Mouse (Mus musculus): ENCODE results near the gene Krtap4-2.
"Not testable (repeated sequence)": the region's sequence is repeated elsewhere in the genome, so short reads cannot be mapped to it uniquely, and the experiment has no call there.

Gene Krtap4-2

DNA sequence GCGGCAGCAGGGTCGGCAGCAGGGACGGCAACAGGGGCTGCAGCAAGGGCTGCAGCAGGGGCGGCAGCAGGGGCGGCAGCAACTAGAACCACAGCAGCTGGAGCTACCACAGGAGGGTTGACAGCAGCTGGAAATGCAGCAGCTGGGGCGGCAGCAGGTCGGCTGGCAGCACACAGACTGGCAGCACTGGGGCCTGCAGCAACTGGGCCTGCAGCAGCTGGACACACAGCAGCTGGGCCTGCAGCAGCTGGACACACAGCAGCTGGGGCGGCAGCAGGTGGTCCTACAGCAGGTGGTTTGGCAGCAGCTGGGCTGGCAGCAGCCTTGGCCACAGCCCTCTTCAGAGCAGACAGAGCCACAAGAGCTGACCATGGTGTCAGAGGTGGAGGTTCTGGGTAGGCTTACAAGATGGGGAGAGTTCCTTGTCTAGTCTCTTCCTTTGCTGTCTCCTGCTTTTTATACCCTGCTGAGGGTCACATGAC is at the start of gene Krtap4-2:
TSS of gene Krtap4-2 (minus strand) at position 432 of the 482 bp plus-strand sequence.
- DNase-seq (ENCODE audit: low read depth, low spot score): no peak

GRCm38 (mm10) chr11:99683481-99683880 is 48.6 kb upstream of the Krtap4-2 start:
- DNase-seq (ENCODE audit: low read depth, low spot score): no peak

DNA sequence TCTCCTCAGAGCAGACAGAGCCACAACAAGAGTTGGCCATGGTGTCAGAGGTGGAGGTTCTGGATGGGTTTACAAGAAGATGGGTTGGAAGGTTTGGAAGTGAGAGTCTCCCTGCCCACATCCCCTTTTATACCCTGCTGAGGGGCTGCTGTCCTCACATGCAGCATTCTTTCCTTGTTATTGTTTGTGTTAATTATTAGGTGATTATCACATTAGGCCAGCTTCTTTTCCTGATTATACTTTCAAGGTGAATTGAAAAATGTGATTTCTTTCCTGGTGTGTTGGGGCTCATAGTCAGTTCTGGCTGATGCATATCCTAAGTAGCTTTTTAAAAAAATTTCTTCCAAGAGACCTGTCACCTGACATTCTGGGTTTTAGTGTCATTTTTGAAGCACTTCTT is 31.0 kb upstream of the Krtap4-2 start, which contains the start of gene Krtap4-6:
TSS of gene Krtap4-6 (minus strand) at position 101 of the 400 bp plus-strand sequence.
- DNase-seq (ENCODE audit: low read depth, low spot score): no peak

- no peak for DNase-seq (ENCODE audit: low read depth, low spot score)
Measured at GRCm38 (mm10) chr11:99662802-99663201, 27.9 kb upstream of the Krtap4-2 start.

- no peak for DNase-seq (ENCODE audit: low read depth, low spot score)
Measured at GRCm38 (mm10) chr11:99659256-99659655, 24.4 kb upstream of the Krtap4-2 start.

DNA sequence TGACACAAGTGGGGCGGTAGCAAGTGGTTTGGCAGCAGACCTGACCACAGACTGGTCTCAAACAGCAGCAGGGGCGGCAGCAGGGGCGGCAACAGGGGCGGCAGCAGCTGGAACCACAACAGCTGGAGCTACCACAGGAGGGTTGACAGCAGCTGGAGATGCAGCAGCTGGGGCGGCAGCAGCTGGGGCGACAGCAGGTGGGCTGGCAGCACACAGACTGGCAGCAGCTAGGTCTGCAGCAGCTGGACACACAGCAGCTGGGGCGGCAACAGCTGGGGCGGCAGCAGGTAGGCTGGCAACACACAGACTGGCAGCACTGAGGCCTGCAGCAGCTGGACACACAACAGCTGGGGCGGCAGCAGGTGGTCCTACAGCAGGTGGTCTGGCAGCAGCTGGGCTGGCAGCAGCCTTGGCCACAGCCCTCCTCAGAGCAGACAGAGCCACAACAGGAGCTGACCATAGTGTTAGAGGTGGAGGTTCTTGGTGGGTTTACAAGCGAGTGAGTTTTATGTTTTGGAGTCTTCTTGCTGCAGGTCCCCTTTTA is 23.7 kb upstream of the Krtap4-2 start, which contains the start of gene Gm11563:
TSS of gene Gm11563 (minus strand) at position 494 of the 544 bp plus-strand sequence.
- DNase-seq (ENCODE audit: low read depth, low spot score): not testable (repeated sequence)

- DNase-seq (ENCODE audit: low read depth, low spot score): no peak
Measured at GRCm38 (mm10) chr11:99657051-99657450, 22.2 kb upstream of the Krtap4-2 start.

GRCm38 (mm10) chr11:99650136-99650535 is 15.3 kb upstream of the Krtap4-2 start, which contains the start of gene Gm11555:
Gm11555 (minus strand) TSS chr11:99650236.
- no peak for DNase-seq (ENCODE audit: low read depth, low spot score)

DNA sequence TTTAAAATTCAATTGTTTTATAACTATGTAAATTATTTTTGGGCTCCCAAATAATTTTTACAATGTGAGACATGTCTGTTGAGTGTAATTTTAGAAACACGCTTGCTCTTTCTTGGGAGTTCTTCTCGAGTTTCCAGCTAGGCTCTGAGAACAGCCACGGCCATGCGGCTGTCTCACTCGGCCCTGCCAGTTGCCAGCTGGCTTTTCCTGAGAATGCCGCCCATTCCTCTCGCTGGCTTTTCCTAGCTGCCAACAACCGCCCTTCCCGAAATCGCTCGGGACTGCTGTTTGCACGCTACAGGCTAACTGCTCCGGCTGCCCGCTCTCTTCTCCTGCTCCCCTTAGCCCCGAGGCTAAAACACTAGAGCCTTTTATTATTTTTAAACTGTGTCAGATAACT is 11.6 kb upstream of the Krtap4-2 start:
- no peak for DNase-seq (ENCODE audit: low read depth, low spot score)

GRCm38 (mm10) chr11:99644351-99644750 is 9.5 kb upstream of the Krtap4-2 start:
- no peak for DNase-seq (ENCODE audit: low read depth, low spot score)

- DNase-seq (ENCODE audit: low read depth, low spot score): not testable (repeated sequence)
Measured at GRCm38 (mm10) chr11:99643635-99644139, 8.8 kb upstream of the Krtap4-2 start, which contains the start of gene Krtap4-7. Krtap4-7 (minus strand) TSS chr11:99644089.

GRCm38 (mm10) chr11:99640926-99641325 is 6.0 kb upstream of the Krtap4-2 start:
- no peak for DNase-seq (ENCODE audit: low read depth, low spot score)

GRCm38 (mm10) chr11:99637086-99637485 is 2.2 kb upstream of the Krtap4-2 start:
- no peak for DNase-seq (ENCODE audit: low read depth, low spot score)

DNA sequence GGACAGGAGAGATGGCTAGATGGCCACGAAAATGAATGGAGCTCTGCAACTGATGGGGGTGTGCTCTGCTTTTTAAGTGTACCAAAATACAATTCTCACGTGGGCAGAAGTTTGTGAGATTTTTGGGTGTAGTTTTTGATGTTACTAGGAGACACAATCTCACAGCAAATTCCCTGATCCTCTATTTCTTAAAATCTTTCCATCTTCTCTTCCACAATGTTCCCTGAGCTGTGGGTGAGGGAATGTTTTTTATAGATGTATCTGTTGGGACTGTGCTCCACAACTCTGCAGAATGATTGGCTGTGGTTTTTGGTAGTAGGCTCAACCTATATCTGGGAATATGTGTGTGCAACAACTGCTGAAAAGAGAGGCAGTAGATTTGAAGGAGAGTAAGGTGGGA is 1.6 kb downstream of the Krtap4-2 start:
- DNase-seq (ENCODE audit: low read depth, low spot score): no peak

DNA sequence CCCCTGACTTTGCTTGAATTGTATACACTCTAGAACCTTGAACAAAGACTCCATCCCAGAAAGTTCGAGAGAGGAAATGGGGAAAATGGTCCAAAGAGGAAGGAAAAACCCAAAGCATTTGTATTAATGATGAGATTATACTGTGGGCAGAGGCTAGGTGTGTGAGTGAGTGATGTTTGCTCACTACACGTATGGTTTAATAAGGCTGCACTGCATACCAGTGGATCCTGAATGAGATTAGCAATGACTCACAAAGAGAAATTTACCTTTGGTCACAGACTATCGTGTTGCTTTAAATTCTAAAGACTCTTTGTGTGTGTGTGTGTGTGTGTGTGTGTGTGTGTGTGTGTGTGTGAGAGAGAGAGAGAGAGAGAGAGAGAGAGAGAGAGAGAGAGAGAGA is 4.0 kb downstream of the Krtap4-2 start:
- DNase-seq (ENCODE audit: low read depth, low spot score): no peak

GRCm38 (mm10) chr11:99628138-99628537 is 6.7 kb downstream of the Krtap4-2 start, which contains the start of gene Krtap4-1:
Krtap4-1 (minus strand) TSS chr11:99628238.
- DNase-seq (ENCODE audit: low read depth, low spot score): no peak

GRCm38 (mm10) chr11:99620335-99620734 is 14.5 kb downstream of the Krtap4-2 start, which contains the start of gene Gm11562:
Gm11562 (minus strand) TSS chr11:99620435.
- no peak for DNase-seq (ENCODE audit: low read depth, low spot score)

GRCm38 (mm10) chr11:99614796-99615363 is 20.0 kb downstream of the Krtap4-2 start, which contains the start of gene Krtap2-4:
Krtap2-4 (minus strand) TSS chr11:99614846.
- no peak for DNase-seq (ENCODE audit: low read depth, low spot score)

DNA sequence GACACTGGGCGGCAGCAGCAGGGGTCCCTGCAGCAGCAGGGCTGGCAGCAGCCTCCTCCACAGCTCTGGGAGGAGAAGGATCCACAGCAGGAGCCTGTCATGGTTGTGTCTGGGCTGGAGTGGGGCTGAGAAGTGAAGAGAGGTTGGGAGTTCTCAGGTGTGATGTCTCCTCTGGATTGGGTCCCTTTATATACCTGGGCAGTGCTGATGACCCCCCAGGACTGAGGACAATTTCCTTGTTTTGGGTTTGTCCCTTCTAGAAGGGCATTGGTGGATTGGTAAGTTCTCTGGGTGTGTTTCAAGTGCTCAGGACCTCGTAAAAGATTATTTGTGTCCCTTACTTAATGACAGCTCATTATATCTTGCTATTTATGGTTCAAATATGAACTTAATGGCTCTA is 24.8 kb downstream of the Krtap4-2 start, which contains the start of gene Gm11937:
TSS of gene Gm11937 (minus strand) at position 101 of the 400 bp plus-strand sequence.
- not testable (repeated sequence) for DNase-seq (ENCODE audit: low read depth, low spot score)

DNA sequence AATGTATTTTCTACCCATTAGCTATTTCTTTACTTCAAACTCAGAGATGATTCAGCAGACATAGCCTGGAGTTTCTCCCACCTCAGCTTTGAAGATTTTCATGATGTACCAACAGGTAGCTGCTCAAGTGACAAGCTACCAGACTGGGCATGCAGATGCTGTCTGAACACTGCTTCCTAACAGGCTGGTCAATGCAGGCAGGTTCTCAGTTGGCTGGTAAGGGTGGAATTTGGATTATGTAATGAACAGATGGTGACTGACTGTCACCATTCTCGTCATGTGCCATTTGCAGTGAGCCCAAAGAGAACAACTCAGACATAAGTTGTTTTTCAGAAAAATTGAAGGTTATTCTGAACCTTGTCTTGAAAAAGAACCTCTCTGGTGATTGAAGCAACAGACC is 25.8 kb downstream of the Krtap4-2 start:
- DNase-seq (ENCODE audit: low read depth, low spot score): no peak

- DNase-seq (ENCODE audit: low read depth, low spot score): not testable (repeated sequence)
Measured at GRCm38 (mm10) chr11:99603208-99603607, 31.7 kb downstream of the Krtap4-2 start, which contains the start of gene Gm11938. Gm11938 (minus strand) TSS chr11:99603308.

DNA sequence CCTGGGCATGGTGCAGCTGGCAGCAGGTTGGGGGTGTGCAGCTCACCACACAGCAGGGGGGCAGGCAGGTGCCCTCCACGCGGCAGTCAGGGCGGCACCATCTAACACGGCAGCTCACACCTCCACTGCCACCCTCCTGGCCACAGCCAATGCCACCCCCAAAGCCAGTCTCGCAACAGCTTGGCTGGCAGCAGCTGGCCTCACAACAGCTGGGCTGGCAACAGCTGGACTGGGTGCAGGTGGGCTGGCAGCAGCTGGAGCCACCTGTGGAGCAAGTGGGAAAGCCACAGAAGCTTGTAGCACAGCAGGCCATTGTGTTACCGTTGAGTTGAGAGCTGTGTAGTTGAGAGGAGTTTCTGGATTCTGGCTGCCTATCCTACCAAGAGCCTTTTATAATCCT is 37.1 kb downstream of the Krtap4-2 start, which contains the start of gene Krtap9-3:
TSS of gene Krtap9-3 (minus strand) at position 364 of the 400 bp plus-strand sequence.
- DNase-seq (ENCODE audit: low read depth, low spot score): not testable (repeated sequence)

Measured in c-Kit-negative CD71-positive TER-119-positive erythroid progenitor cells, embryonic 14.5 days (primary cell).